Mouse (Mus musculus) intestine, embryonic 16.5 days (tissue): ENCODE results near the gene Acsm5. TPM values are rescaled to one million over a fixed set of nuclear protein-coding genes. Genes with fewer than 3 reads are reported as not detected.

Source experiments
- ATAC-seq: fragments of 200-750 bp; cut with Nextera tagmentation; 2 replicates; pipeline ENCODE4 v1.8.0; 2017; ENCODE audit warnings: moderate TSS enrichment, moderate library complexity
- H3K27ac ChIP-seq: fragments of 300-500 bp; sonication (generic); 2 replicates; pipeline ENCODE4 v1.5.1; 2014; ENCODE audit warnings: mild to moderate bottlenecking, low read length
- H3K27me3 ChIP-seq: fragments of 300-500 bp; sonication (generic); replicated peaks from 2 replicates; pipeline ENCODE4 v1.6.1; 2014; ENCODE audit warnings: low read length, control low read depth, mixed read lengths; ENCODE audit not compliant: control insufficient read depth, insufficient read depth
- H3K36me3 ChIP-seq: fragments of 300-500 bp; sonication (generic); 2 replicates; pipeline ENCODE4 v1.6.1; 2014; ENCODE audit warnings: low read length, control low read depth; ENCODE audit not compliant: control insufficient read depth, insufficient read depth
- H3K4me1 ChIP-seq: fragments of 300-500 bp; sonication (generic); 2 replicates; pipeline ENCODE4 v1.6.1; 2014; ENCODE audit warnings: low read length, control low read depth, mixed read lengths; ENCODE audit not compliant: control insufficient read depth, insufficient read depth
- H3K4me2 ChIP-seq: fragments of 300-500 bp; sonication (generic); 2 replicates; pipeline ENCODE4 v1.6.1; 2014; ENCODE audit warnings: low read depth, low read length, control low read depth
- H3K4me3 ChIP-seq: fragments of 300-500 bp; sonication (generic); 2 replicates; pipeline ENCODE4 v1.5.1; 2014; ENCODE audit warnings: mild to moderate bottlenecking, low read length
- H3K9ac ChIP-seq: fragments of 300-500 bp; sonication (generic); 2 replicates; pipeline ENCODE4 v1.6.1; 2014; ENCODE audit warnings: low read depth, low read length
- H3K9me3 ChIP-seq: fragments of 300-500 bp; sonication (generic); 2 replicates; pipeline ENCODE4 v1.6.1; 2016; ENCODE audit warnings: low read length, control low read depth; ENCODE audit not compliant: control insufficient read depth
- WGBS: fragments of 180-500 bp; shearing (Covaris S2); extraction: QIAGEN DNeasy Blood & Tissue Kit; methylation state at CpG from one replicate; pipeline ENCODE4 v1.1.7; 2014; 5-methylcytosine and 5-hydroxymethylcytosine counted together
- polyA plus RNA-seq: library from polyadenylated mRNA; unstranded; fragments of >200 nt; fragmentation: Nextera tagmentation; extraction: Ambion mirVana; gene quantifications from 2 replicates; pipeline ENCODE4 v1.2.1, GENCODE M21; 2015

Gene Acsm5
- polyA plus RNA-seq, 1 experiment from 2014 or later: 0.07 TPM

GRCm38 (mm10) chr7:119532924-119533323, 13.7 kb downstream of the Acsm5 start:
- ATAC-seq: no peak
- WGBS: 47% methylated on average over 1 of the region's 1 CpGs
- H3K9ac ChIP-seq: no peak overlapping the region
- no peaks in the 10 kb centered on the region for H3K9me3 ChIP-seq
- no peak overlapping the region for H3K27ac ChIP-seq
- no peaks in the 10 kb centered on the region for H3K36me3 ChIP-seq
- no peaks in the 10 kb centered on the region for H3K4me1 ChIP-seq
- no peak overlapping the region for H3K4me3 ChIP-seq
- no peaks in the 10 kb centered on the region for H3K27me3 ChIP-seq
- H3K4me2 ChIP-seq: no peak overlapping the region

GRCm38 (mm10) chr7:119534389-119534788, 15.1 kb downstream of the Acsm5 start:
- Histone ChIP-seq H3K9ac (no peak overlapping the region), H3K27ac (no peak overlapping the region), H3K4me1 (no peaks in the 10 kb centered on the region), H3K9me3 (no peaks in the 10 kb centered on the region), H3K27me3 (no peaks in the 10 kb centered on the region), H3K4me3 (no peak overlapping the region), H3K4me2 (no peak overlapping the region), H3K36me3 (no peaks in the 10 kb centered on the region)
- WGBS: 76% methylated on average over 2 of the region's 2 CpGs
- ATAC-seq: no peak

GRCm38 (mm10) chr7:119542445-119542844, 23.2 kb downstream of the Acsm5 start:
- no peak overlapping the region for H3K4me3 ChIP-seq
- ATAC-seq: no peak
- no peaks in the 10 kb centered on the region for H3K9me3 ChIP-seq
- no peak overlapping the region for H3K27ac ChIP-seq
- H3K27me3 ChIP-seq: no peaks in the 10 kb centered on the region
- no peak overlapping the region for H3K9ac ChIP-seq
- H3K4me2 ChIP-seq: no peak overlapping the region
- whole genome bisulfite sequencing: 75% methylated on average over 2 of the region's 2 CpGs
- no peaks in the 10 kb centered on the region for H3K4me1 ChIP-seq
- no peaks in the 10 kb centered on the region for H3K36me3 ChIP-seq

DNA sequence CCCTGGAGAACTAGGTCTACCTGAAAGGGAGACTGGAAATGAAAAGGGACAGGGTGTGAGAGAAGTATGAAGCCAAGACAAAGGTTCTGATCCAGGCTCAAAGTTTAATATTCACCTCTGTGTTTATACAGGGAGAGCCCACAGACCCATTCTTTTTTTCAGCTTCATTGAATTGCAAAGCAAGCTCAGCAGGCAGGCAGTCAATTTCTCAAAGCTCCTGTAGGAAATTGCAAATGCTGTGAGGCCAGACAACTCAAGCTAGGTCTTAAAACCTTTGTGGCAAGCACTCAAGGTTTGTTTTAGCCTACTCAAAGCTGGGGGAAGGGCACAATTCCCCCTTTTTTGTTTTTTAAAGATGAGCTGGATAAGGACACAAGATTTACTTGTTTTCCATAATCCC, 26.3 kb downstream of the Acsm5 start:
- Histone ChIP-seq H3K4me3 (no peak overlapping the region), H3K9ac (no peak overlapping the region), H3K4me1 (no peaks in the 10 kb centered on the region), H3K9me3 (no peaks in the 10 kb centered on the region), H3K36me3 (no peaks in the 10 kb centered on the region), H3K4me2 (no peak overlapping the region), H3K27me3 (no peaks in the 10 kb centered on the region), H3K27ac (no peak overlapping the region)
- ATAC-seq: no peak

DNA sequence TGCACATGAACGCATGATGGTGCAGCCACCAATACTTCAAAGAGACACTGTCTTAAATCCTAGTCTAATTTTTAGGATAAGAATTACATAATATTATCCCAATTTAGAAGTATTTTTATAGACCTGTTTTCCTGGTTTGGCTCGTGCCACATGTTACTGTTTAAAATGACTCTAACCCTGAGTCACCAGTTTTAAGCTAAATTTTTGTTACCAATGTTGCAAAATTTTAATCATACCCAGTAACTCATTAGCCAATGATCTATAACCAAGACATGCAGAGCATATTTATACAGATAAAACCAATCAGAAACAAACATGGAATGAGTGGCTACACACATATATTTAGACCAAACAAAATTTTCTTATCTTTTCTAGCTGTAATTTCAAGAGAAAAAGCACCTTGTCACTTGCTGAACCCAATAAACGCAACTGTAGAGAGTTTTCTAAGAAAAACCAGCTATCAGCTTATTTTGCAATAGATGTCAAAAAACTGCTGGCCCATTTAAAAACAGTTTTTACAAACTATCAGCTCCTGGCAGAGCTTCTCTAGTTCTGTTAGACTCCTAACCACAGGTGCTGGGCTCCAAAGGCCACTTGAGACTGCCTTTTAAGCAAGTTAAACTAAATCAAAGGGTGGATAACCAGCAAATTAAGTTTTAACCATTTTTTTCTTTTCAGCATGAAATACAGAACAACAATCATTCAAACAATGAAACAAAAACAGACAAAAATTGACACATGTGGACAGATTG, 31.4 kb downstream of the Acsm5 start:
- 86% methylated on average over 3 of the region's 3 CpGs for WGBS
- no peak overlapping the region for H3K9ac ChIP-seq
- no peak overlapping the region for H3K4me2 ChIP-seq
- H3K4me1 ChIP-seq: no peaks in the 10 kb centered on the region
- H3K4me3 ChIP-seq: no peak overlapping the region
- no peak for ATAC-seq
- no peaks in the 10 kb centered on the region for H3K36me3 ChIP-seq
- H3K27ac ChIP-seq: no peak overlapping the region
- H3K27me3 ChIP-seq: no peaks in the 10 kb centered on the region
- H3K9me3 ChIP-seq: no peaks in the 10 kb centered on the region

GRCm38 (mm10) chr7:119554040-119554439, 34.8 kb downstream of the Acsm5 start, which contains the start of gene Acsm2:
TSS of gene Acsm2 (plus strand) at chr7:119554340.
- H3K4me2 ChIP-seq: no peak within 1 kb of the TSS
- H3K36me3 ChIP-seq: no peaks in the 10 kb centered on the region
- 73% methylated on average over 1 of the region's 1 CpGs for WGBS

DNA sequence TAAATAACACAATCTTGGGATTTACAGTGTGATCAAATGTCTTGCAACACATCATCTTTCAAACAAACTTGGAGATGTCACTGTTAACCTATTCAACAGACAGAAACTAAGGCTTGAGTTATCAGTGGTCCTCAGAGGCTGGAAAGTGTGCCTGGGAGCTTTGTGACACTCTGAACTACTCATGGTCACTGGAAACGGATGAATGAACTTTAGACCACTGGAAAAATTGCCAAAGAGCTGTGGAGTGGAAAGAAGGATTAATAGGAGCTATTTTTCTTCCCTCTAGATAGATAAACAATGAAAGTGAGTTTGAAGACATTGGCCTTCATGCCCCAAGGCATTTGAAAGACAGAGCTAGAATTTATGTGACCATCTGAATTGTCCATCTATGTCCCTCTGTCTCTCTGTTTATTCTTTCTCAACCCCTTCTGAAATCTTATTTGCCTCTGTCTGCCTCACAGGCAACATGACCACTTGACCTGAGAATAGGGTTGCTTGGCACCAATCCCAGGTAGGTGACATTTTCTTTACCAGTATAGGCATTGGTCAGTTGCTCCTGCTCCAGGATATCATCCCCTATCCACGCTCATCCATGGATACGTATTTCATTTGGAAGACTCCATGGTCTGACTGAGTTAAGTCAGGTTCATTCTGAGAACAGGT, 40.7 kb downstream of the Acsm5 start:
- Histone ChIP-seq H3K36me3 (no peaks in the 10 kb centered on the region), H3K9ac (no peak overlapping the region), H3K4me2 (no peak overlapping the region), H3K4me1 (no peaks in the 10 kb centered on the region), H3K27ac (no peak overlapping the region), H3K9me3 (no peaks in the 10 kb centered on the region), H3K4me3 (no peak overlapping the region), H3K27me3 (no peaks in the 10 kb centered on the region)
- WGBS: 82% methylated on average over 3 of the region's 3 CpGs
- no peak for ATAC-seq

More at GRCm38 (mm10) chr7:119554040-119554439, 34.8 kb downstream of the Acsm5 start, which contains the start of gene Acsm2:
- H3K27ac ChIP-seq: no peak within 1 kb of the TSS
- no peak for ATAC-seq
- no peaks in the 10 kb centered on the region for H3K9me3 ChIP-seq
- no peak within 1 kb of the TSS for H3K4me3 ChIP-seq
- no peak within 1 kb of the TSS for H3K9ac ChIP-seq
- no peaks in the 10 kb centered on the region for H3K4me1 ChIP-seq
- H3K27me3 ChIP-seq: no peaks in the 10 kb centered on the region

DNA sequence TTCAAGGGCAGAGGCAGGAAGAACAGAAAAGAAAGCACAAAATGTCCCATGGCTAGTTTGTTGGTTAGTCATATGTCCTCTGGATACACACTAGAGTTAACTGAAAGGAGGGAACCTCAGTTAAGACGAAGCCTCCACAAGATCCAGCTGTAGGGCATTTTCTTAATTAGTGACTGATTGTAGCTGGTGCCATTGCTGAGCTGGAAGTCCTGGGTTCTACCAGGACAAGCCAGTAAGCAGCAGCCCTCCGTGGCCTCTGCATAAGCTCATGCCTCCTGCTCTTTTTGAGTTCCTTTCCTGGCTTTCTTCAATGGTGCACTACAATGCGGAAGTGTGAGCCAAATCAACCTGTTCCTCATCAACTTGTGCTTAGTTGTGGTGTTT, 41.2 kb downstream of the Acsm5 start:
- Histone ChIP-seq H3K27me3 (no peaks in the 10 kb centered on the region), H3K27ac (no peak overlapping the region), H3K9ac (no peak overlapping the region), H3K4me1 (no peaks in the 10 kb centered on the region), H3K9me3 (no peaks in the 10 kb centered on the region), H3K36me3 (no peaks in the 10 kb centered on the region), H3K4me3 (no peak overlapping the region), H3K4me2 (no peak overlapping the region)
- 80% methylated on average over 3 of the region's 3 CpGs for WGBS
- ATAC-seq: no peak

DNA sequence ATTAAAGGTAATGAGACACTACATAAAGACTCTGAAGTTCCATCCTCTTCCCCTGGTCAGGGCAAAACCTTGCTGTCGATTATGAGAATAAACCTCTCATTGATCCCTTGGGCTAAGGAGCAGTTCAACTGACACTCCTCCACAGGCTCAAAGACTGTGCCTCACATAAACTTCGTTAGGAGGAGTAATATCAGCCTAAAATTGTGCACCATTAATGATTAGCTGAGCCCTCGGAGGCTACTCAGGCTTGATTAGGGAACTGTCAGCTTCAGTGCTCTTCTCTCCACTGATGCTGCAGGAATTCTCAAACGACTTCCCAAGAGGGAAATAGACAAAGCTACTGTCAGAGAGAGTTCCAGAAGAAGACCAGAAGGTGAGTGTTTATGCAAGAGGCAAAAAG, 42.2 kb downstream of the Acsm5 start:
- Histone ChIP-seq H3K4me1 (no peaks in the 10 kb centered on the region), H3K9me3 (no peaks in the 10 kb centered on the region), H3K27me3 (no peaks in the 10 kb centered on the region), H3K4me3 (no peak overlapping the region), H3K36me3 (no peaks in the 10 kb centered on the region), H3K27ac (no peak overlapping the region), H3K9ac (no peak overlapping the region), H3K4me2 (no peak overlapping the region)
- WGBS: 45% methylated on average over 4 of the region's 4 CpGs
- no peak for ATAC-seq
